Mouse (Mus musculus) bone marrow, adult 2 months (tissue): ENCODE data around the gene Cdr2l.

ENCODE experiments used
- CTCF ChIP-seq: fragments of 200-500 bp; IDR thresholded peaks from 2 replicates; pipeline ENCODE4 v1.5.1; 2011; ENCODE audit warnings: low read length, control low read depth; ENCODE audit not compliant: control insufficient read depth, insufficient read depth
- POLR2A ChIP-seq: fragments of 200-500 bp; IDR thresholded peaks from 2 replicates; pipeline ENCODE4 v1.6.1; 2011; ENCODE audit warnings: low read depth, mild to moderate bottlenecking, control low read depth, low read length, borderline replicate concordance; ENCODE audit not compliant: control insufficient read depth

DNA sequence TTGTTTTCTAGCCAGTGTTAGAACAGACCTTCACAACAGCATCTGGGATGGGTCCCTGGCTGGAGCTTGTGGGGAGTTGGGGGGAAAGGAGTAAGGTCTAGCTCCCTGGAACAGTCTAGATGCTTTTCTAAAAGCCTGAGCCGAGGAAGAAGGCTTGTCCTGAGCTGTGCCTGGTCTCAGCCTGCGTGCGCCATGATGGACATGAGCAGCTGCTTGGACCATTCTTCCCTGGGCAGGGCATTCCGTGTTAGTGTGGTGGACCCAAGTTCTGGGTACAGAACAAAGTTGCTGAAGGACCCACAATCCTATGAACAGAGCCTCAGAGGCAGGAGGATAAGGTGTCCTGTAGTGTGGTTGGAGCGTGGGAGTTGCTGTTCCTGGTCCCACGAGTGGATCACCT, 48.8 kb downstream of the Cdr2l start:
- TF ChIP-seq CTCF (no peak), POLR2A (no peak)
